Mouse (Mus musculus) hematopoietic stem cell, adult 5-6 weeks (primary cell): ENCODE data around the gene Zfp974. TPM values are rescaled to one million over a fixed set of nuclear protein-coding genes. Genes with fewer than 3 reads are reported as not detected.

ENCODE experiments used
- total RNA-seq: library from RNA; stranded (forward); fragments of 172-1452, 232-1000 nt; gene quantifications from 2 replicates; pipeline ENCODE4 v1.2.3, GENCODE M21; 2017

Zfp974 gene
- total RNA-seq, 1 experiment from 2014 or later = 10.1 TPM

Other genes starting within 250 kb of the Zfp974 start
- 1.4 and 1.5 TPM in 2 replicates for gene Zfp607b, start 240.1 kb downstream of the Zfp974 start, total RNA-seq
- 13.0 and 14.1 TPM in 2 replicates for gene Zfp60, start 198.1 kb downstream of the Zfp974 start, total RNA-seq
- gene Zfp626, start 122.3 kb downstream of the Zfp974 start, total RNA-seq = 9.0 and 10.3 TPM in 2 replicates
- 8.5 and 10.4 TPM in 2 replicates for gene Zfp59, start 90.9 kb downstream of the Zfp974 start, total RNA-seq
- gene Zfp607a, start 71.9 kb downstream of the Zfp974 start, total RNA-seq = 7.0 and 14.1 TPM in 2 replicates
- 18.0 and 23.6 TPM in 2 replicates for gene Zfp780b, start 49.7 kb upstream of the Zfp974 start, total RNA-seq
- 8.3 and 16.6 TPM in 2 replicates for gene Zfp850, start 84.7 kb upstream of the Zfp974 start, total RNA-seq
- gene Psmc4, start 120.6 kb upstream of the Zfp974 start, total RNA-seq = 110 and 131 TPM in 2 replicates
- not detected in 2 replicates for gene Fcgbp, start 141.8 kb upstream of the Zfp974 start, total RNA-seq
- not detected in 2 replicates for gene 9530053A07Rik, start 200.0 kb upstream of the Zfp974 start, total RNA-seq
- gene Fbl, start 240.2 kb upstream of the Zfp974 start, total RNA-seq = 162 and 213 TPM in 2 replicates